Mouse (Mus musculus) WW6 (cell line): ENCODE measurements around the gene Gm47996.
"Not testable (repeated sequence)": the region's sequence is repeated elsewhere in the genome, so short reads cannot be mapped to it uniquely, and the experiment has no call there.

Source experiments
- DNase-seq: peaks from one replicate; pipeline ENCODE4 v3.0.0-alpha.2; 2013; ENCODE audit warnings: low read depth, low spot score

Gene Gm47996

GRCm38 (mm10) chr1:151203818-151204217, 6.1 kb upstream of the Gm47996 start, which contains the start of gene 3110040M04Rik:
TSS of gene 3110040M04Rik (plus strand) at chr1:151204121.
- DNase-seq: not testable (repeated sequence)

GRCm38 (mm10) chr1:151208493-151208892, 1.4 kb upstream of the Gm47996 start:
- not testable (repeated sequence) for DNase-seq

GRCm38 (mm10) chr1:151208944-151209343, 987 bp upstream of the Gm47996 start:
- DNase-seq: not testable (repeated sequence)

- not testable (repeated sequence) for DNase-seq
Observed at GRCm38 (mm10) chr1:151211666-151212065, 1.7 kb downstream of the Gm47996 start.

- no peak for DNase-seq
Observed at GRCm38 (mm10) chr1:151214862-151215261, 4.9 kb downstream of the Gm47996 start.

GRCm38 (mm10) chr1:151215985-151216384, 6.1 kb downstream of the Gm47996 start:
- no peak for DNase-seq

GRCm38 (mm10) chr1:151216417-151216816, 6.5 kb downstream of the Gm47996 start:
- no peak for DNase-seq

GRCm38 (mm10) chr1:151219045-151219444, 9.1 kb downstream of the Gm47996 start:
- no peak for DNase-seq

- peak; percentile 13 for DNase-seq
Observed at GRCm38 (mm10) chr1:151220098-151220497, 10.2 kb downstream of the Gm47996 start.

GRCm38 (mm10) chr1:151222561-151223267, 12.8 kb downstream of the Gm47996 start:
- DNase-seq: no peak

GRCm38 (mm10) chr1:151223377-151223776, 13.4 kb downstream of the Gm47996 start:
- DNase-seq: no peak

- DNase-seq: no peak
Observed at GRCm38 (mm10) chr1:151224536-151224935, 14.6 kb downstream of the Gm47996 start.

- DNase-seq: no peak
Observed at GRCm38 (mm10) chr1:151227506-151227905, 17.6 kb downstream of the Gm47996 start.

- no peak for DNase-seq
Observed at GRCm38 (mm10) chr1:151228320-151228989, 18.5 kb downstream of the Gm47996 start.

- no peak for DNase-seq
Observed at GRCm38 (mm10) chr1:151232346-151232745, 22.4 kb downstream of the Gm47996 start.

- no peak for DNase-seq
Observed at GRCm38 (mm10) chr1:151233756-151234155, 23.8 kb downstream of the Gm47996 start.

- DNase-seq: no peak
Observed at GRCm38 (mm10) chr1:151235574-151235973, 25.6 kb downstream of the Gm47996 start.

GRCm38 (mm10) chr1:151236141-151236930, 26.4 kb downstream of the Gm47996 start:
- DNase-seq: no peak

- DNase-seq: no peak
Observed at GRCm38 (mm10) chr1:151237780-151238179, 27.8 kb downstream of the Gm47996 start.

- no peak for DNase-seq
Observed at GRCm38 (mm10) chr1:151243332-151243731, 33.4 kb downstream of the Gm47996 start.

GRCm38 (mm10) chr1:151244013-151244412, 34.1 kb downstream of the Gm47996 start:
- DNase-seq: no peak

- no peak for DNase-seq
Observed at GRCm38 (mm10) chr1:151244761-151245160, 34.8 kb downstream of the Gm47996 start.
